Mouse (Mus musculus): Measurements from ENCODE around the gene Pdia5.

DNA sequence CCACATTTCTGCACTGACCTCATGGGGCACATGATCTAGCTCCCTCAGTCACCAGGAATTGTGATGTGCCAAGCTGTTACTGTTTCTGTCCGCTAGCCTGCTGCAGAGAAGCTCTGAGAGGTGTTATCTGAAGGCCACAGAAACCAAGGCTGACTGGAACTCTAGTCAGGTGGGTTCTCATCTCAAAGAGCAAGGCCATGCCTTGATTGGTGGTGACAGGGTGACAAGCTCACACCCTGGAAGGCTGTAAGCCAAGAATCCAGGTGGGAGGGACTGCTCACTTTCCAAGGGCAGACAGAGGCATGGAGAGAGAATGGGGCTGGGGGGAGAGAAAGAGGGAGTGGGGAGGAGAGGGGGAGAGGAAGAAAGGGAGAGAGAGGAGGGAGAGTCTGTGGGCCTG lies 51.6 kb downstream of the Pdia5 start:
- TF ChIP-seq CTCF (IDR thresholded peaks at IDR 0.05; ENCODE audit: control insufficient read depth, insufficient read depth, insufficient read length) (no peak), FOSL1 (IDR thresholded peaks at IDR 0.05; ENCODE audit: insufficient read depth, low read length, poor library complexity, severe bottlenecking) (no peak), MAX (IDR thresholded peaks at IDR 0.05) (no peak), USF1 (IDR thresholded peaks at IDR 0.05; ENCODE audit: low read depth) (no peak), MYOG (IDR thresholded peaks at IDR 0.05; ENCODE audit: control insufficient read depth, extremely low read depth, insufficient read length) (no peak), CEBPB (IDR thresholded peaks at IDR 0.05; ENCODE audit: low read depth) (no peak)

Data from C2C12 (cell line).